Mouse (Mus musculus): ENCODE results near the gene Cadm1.

Gene Cadm1

DNA sequence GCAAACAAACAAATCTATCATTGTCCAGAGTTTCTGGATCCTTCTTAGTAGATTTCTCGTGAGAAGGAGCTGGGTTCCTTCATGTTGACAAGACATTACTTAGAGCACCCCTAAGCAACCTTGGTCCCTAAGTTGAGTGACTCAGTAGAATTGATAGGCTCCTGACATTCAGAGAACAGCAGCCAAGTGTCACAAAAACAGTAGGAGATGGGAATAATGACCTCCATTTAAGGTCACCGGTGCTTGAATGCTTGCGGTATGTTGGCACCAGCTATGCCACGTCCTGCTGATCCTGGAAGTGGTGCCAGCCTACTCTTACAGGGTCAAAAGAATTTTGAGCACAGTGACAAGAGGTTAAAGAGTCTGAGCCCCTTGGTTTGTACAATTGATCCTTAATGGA, 139.2 kb downstream of the Cadm1 start:
- DNase-seq (ENCODE audit: low read depth, low spot score) = no peak

GRCm38 (mm10) chr9:47671617-47672016, 141.6 kb downstream of the Cadm1 start:
- no peak for DNase-seq (ENCODE audit: low read depth, low spot score)

DNA sequence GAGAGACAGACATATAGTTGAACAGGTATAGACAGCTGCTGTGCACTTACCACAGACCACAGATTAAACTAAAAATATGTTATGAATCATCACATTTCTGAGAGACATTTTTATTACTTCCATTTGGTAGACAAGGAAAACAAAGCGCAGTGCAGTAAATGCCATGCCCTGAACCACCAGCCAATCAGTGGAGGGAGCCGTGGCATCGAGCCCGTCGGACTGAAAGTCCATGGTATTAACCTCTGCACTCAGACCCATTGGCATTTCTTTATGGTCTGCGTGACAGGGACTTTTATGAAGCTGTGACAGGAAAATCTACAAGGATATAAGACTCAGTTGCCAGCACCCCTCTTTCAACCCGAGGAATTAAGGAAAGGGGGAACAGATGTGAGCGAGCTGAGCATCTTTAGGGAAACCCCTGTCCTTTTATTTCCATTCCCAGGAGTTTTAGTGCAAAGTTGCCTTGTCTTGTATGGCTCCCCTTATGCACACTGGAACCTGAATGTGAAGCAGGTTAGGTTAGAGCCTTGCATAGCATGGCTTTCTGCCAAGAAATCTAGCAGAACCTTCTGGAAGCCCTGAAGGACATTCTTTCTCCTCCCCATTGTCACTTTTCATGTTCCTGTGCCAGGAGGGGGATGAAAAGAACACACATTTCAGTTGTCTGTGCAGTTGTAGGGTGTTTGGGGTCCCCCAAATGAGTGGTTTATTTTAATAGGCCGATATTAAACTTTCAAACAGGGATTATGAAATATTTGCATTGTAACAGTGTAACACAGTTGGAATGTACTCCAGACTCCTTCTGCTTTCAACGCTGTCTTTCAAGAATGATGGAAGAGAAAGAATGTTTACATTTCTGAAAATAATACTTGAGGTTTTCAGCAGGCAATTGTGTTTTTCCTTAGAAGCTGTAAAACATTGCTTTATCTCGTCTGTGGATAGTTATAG, 145.1 kb downstream of the Cadm1 start:
- no peak for DNase-seq (ENCODE audit: low read depth, low spot score)

DNA sequence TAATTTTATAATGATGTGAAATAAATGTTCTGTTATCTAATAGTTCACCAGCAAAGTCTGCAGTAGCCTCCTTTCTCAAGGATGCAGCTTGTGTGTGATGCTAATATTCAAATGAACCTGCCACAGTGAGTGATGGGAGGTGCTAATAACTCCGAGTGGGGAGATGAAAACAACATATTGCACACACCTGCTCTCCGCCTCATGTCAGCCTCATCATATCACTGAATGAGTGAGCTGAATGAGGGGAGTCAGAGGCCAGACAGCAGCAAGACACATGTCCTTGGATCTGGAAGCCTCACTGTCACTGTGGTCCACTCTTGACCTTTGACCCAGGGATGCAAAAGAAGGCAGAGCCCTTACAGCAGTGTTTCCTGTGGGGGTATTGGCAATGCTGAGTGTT, 156.9 kb downstream of the Cadm1 start:
- DNase-seq (ENCODE audit: low read depth, low spot score) = no peak

DNA sequence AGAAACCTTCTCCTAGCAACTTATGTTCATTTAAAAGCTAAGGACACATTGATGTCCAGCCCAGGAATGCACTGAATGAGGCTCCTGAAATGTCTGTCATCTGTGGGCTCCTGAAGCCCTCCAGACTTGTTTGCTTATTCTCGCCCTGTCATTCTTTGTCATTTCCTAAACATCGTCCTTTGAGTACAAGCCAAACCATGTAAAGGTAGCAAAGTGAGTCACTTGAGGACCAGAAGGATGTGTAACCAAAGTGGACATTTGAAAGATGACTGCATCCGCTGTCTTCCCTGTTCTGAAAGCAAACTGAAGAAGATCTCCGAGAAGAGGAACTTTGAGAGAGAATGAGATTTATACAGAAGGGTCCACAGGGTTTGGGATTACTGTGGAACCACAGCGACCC, 157.6 kb downstream of the Cadm1 start:
- no peak for DNase-seq (ENCODE audit: low read depth, low spot score)

DNA sequence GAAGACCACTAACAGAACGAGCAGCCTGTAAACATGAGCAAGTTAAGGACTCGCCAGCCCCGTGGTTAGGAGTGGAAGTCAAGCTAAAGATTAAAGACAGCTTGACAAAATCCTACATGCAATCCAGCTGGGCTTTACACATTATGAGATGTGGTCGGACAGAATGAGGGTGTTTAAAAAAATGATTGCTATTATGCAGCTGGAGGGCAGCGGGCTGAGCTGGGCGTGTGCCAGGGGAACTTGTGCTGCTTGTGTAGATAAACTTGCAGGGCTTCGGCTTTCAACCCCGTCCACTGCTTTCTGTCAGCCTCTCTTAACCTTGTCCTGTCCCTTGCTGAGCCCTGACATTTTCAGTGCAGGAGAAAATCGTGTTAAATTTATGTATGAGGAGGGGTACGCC, 158.3 kb downstream of the Cadm1 start:
- DNase-seq (ENCODE audit: low read depth, low spot score) = no peak

DNA sequence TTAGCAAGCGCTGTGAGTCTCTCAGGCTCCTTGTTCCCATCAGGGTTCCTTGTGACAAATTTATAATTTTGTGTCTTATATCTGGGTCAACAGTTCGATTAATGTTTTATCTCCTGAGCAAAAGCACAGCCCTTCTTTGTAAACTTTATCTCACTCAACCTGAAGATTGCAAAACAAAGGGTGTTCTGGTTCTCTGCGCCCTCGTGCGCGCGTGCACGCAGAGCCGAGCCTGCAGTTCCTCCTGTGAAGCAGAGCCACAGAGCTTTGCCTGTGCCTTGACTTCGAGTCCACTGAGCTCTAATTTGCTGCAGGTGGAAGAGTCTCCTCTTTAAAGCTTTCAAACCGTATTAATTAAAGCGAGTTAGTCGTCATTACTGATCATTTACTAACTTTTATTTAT, 162.9 kb downstream of the Cadm1 start:
- no peak for DNase-seq (ENCODE audit: low read depth, low spot score)

GRCm38 (mm10) chr9:47699026-47699425, 169.1 kb downstream of the Cadm1 start:
- no peak for DNase-seq (ENCODE audit: low read depth, low spot score)

DNA sequence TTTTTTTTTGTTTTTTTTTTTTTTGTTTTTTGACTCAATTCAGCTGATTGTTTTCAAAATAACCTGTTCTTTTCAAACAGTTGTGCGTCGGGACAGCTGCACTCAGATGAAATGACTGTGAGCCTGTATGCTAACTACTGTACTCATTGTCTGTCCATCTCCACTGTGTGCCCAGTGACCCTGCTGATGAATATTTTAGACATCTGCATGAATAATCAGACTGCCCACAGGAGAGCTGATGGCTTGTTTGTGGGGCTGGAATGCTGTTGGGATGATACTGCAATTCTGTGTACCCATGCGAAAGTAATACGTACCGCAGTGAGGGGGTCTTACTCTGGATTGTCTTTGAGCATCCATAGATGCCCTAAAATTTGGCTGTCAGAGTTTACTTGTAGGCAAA, 170.0 kb downstream of the Cadm1 start:
- no peak for DNase-seq (ENCODE audit: low read depth, low spot score)

- peak; percentile 72 for DNase-seq (ENCODE audit: low read depth, low spot score)
Observed at GRCm38 (mm10) chr9:47703026-47703876, 173.3 kb downstream of the Cadm1 start.

- DNase-seq (ENCODE audit: low read depth, low spot score) = no peak
Observed at GRCm38 (mm10) chr9:47706341-47706740, 176.4 kb downstream of the Cadm1 start.

- no peak for DNase-seq (ENCODE audit: low read depth, low spot score)
Observed at GRCm38 (mm10) chr9:47707326-47707725, 177.4 kb downstream of the Cadm1 start.

GRCm38 (mm10) chr9:47708299-47708698, 178.3 kb downstream of the Cadm1 start:
- peak; percentile 38 for DNase-seq (ENCODE audit: low read depth, low spot score)

DNA sequence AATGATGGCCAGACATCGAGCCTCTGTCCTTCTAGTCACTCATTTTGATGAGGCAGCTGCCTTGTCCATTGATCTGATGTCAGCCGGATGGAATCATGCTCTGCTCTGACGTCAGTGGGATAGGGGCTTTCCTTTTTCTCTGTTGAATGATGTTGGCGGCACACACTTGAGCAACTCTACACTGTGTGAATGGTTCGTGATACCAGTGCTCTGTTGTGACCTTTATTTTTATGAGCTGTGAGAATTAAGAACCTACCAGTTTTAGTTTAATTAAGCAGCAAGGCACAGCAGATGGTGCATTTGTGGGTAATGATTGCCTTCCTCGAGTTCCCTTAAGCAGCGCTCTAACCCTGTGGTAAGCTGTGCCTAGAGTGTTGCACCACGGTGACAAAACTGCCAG, 181.0 kb downstream of the Cadm1 start:
- DNase-seq (ENCODE audit: low read depth, low spot score) = no peak

DNA sequence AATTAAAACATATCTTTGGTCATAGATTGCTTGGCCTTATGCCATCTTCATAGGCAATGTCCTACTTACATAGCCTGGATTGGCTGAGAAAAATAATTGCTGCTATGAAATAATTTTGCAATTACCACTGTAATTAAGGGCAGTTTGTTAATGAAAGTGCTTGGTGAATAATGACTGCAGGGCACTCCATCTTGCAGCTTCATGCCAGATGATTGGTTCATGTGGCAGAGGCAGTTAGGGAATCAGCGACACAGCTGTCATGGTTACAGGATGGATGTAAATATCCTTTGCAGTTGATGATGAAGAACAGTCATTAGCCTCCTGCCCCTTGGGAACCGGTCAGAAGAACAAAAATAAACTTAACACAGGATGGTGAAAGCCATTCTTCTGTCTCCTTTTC, 184.6 kb downstream of the Cadm1 start:
- DNase-seq (ENCODE audit: low read depth, low spot score) = no peak

DNA sequence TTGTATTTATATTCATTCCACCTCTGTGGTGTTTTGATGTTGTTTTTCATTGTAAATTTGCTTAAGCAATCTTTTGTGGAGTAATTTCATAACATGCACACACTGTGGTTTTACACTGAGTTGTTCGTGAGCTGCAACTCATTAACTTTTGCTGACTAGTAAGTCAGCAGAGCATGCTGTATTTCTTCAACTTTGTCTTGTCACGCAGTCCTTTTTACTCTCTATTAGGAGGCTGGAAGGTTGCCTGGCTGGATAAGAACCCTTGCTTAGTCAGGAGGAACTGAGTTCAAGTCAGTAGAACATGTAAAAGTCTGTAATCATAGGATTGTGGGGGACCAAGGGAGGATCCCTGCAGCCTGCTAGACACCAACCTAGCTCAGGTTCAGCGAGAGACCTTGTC, 185.4 kb downstream of the Cadm1 start:
- DNase-seq (ENCODE audit: low read depth, low spot score) = no peak

GRCm38 (mm10) chr9:47716883-47717282, 186.9 kb downstream of the Cadm1 start:
- DNase-seq (ENCODE audit: low read depth, low spot score) = no peak

DNA sequence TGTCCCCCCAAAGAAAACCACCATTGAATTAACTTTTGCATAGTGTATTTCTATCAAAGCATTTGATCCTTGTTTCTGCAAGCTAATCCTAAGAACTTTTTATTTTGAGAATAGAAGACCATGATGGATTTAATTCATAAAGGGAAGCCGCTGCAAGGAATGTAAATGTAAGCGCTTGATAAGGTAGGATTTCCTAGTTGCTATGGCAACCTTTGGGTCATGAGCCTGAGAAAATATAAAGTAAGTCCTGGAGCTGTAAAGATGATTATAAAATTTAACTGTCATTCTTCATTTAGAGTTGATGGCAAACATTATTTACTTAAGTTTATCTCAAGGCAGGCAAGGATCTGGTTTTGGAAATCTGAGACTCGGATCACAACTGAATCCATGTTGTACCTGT, 197.6 kb downstream of the Cadm1 start:
- no peak for DNase-seq (ENCODE audit: low read depth, low spot score)

GRCm38 (mm10) chr9:47728852-47729251, 198.9 kb downstream of the Cadm1 start:
- no peak for DNase-seq (ENCODE audit: low read depth, low spot score)

GRCm38 (mm10) chr9:47730247-47730646, 200.3 kb downstream of the Cadm1 start:
- no peak for DNase-seq (ENCODE audit: low read depth, low spot score)

DNA sequence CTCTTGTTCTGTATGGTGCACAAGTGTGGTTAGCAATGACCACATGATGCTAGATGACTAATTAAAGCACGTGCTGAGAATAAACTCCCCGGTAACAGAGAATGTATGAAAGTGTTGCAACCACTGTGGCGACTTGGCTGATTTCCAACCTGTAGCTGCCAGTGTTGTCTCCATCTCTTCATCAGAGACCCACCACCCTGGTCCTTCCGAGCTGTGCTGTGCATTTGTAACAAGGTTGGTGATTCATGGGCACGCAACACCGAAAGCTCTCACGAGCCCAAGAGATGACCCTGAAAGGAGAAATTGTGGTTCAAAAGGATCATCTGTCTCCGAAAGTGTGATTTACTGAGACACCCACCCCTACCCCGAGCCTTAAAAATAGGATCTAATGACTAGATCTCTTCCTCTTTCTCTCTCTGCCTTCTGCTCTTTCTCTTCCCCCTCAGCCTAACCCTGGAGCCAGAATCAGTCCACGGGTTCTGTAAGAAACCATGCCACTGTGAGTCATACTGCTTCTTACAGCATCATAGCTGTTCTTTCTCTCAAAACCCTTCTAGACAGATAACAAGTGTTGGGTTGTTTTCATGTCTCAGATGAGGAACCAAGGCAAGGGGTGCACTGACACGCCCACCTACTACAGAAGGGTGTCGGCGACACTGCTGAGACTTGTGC, 203.9 kb downstream of the Cadm1 start:
- DNase-seq (ENCODE audit: low read depth, low spot score) = no peak

GRCm38 (mm10) chr9:47734905-47735304, 204.9 kb downstream of the Cadm1 start:
- DNase-seq (ENCODE audit: low read depth, low spot score) = no peak
